Mouse (Mus musculus) midbrain, postnatal 0 days (tissue): ENCODE measurements at regions not wholly inside any gene's neighbourhood (a gene's known extent, or its start where the extent isn't known, plus 50 kb on each side); places are given as distances from the start of the nearest gene placed in this dataset. TPM values are rescaled to one million over a fixed set of nuclear protein-coding genes. Genes with fewer than 3 reads are reported as not detected.

Source experiments
- ATAC-seq: fragments of 200-750 bp; cut with Nextera tagmentation; 2 replicates; pipeline ENCODE4 v1.8.0; 2017; ENCODE audit warnings: moderate number of reproducible peaks, mild to moderate bottlenecking, moderate TSS enrichment, moderate library complexity; ENCODE audit not compliant: low FRiP score
- DNase-seq: peaks from one replicate; pipeline ENCODE4 v3.0.0-alpha.2; 2015; ENCODE audit warnings: low spot score
- H3K27ac ChIP-seq: fragments of 300-500 bp; sonication (generic); 2 replicates; pipeline ENCODE4 v1.5.1; 2014; ENCODE audit warnings: low read depth, mild to moderate bottlenecking, low read length, mixed read lengths
- H3K27me3 ChIP-seq: fragments of 300-500 bp; sonication (generic); 2 replicates; pipeline ENCODE4 v1.6.1; 2014; ENCODE audit warnings: low read length, control low read depth, mixed read lengths; ENCODE audit not compliant: insufficient read depth
- H3K36me3 ChIP-seq: fragments of 300-500 bp; sonication (generic); 2 replicates; pipeline ENCODE4 v1.6.1; 2014; ENCODE audit warnings: low read length, control low read depth, mixed read lengths; ENCODE audit not compliant: insufficient read depth
- H3K4me1 ChIP-seq: fragments of 300-500 bp; sonication (generic); 2 replicates; pipeline ENCODE4 v1.6.1; 2014; ENCODE audit warnings: mild to moderate bottlenecking, control low read depth, antibody characterized with exemption, low read length, mixed read lengths; ENCODE audit not compliant: insufficient read depth
- H3K4me2 ChIP-seq: fragments of 300-500 bp; sonication (generic); 2 replicates; pipeline ENCODE4 v1.6.1; 2014; ENCODE audit warnings: low read depth, mild to moderate bottlenecking, low read length, mixed read lengths; ENCODE audit not compliant: poor library complexity, severe bottlenecking
- H3K4me3 ChIP-seq: fragments of 300-500 bp; sonication (generic); 2 replicates; pipeline ENCODE4 v1.5.1; 2014; ENCODE audit warnings: low read depth, mild to moderate bottlenecking, low read length, moderate library complexity
- H3K9ac ChIP-seq: fragments of 300-500 bp; sonication (generic); replicated peaks from 2 replicates; pipeline ENCODE4 v1.6.1; 2014; ENCODE audit warnings: mild to moderate bottlenecking, low read length, moderate library complexity, mixed read lengths; ENCODE audit not compliant: poor library complexity, severe bottlenecking
- H3K9me3 ChIP-seq: fragments of 300-500 bp; sonication (generic); 2 replicates; pipeline ENCODE4 v1.6.1; 2016; ENCODE audit warnings: low read length, control low read depth
- CTCF ChIP-seq: IDR thresholded peaks from 2 replicates; pipeline ENCODE4 v1.5.1; 2016; ENCODE audit warnings: antibody characterized with exemption, mild to moderate bottlenecking
- microRNA counts: library from miRNA; unstranded; fragments of <30 nt; microRNA quantifications from one replicate; lab custom pipeline; 2015
- microRNA-seq: library from miRNA; unstranded; fragments of <30 nt; microRNA quantifications from one replicate; pipeline ENCODE4, GENCODE M21; 2016; ENCODE audit warnings: borderline number of aligned reads

DNA sequence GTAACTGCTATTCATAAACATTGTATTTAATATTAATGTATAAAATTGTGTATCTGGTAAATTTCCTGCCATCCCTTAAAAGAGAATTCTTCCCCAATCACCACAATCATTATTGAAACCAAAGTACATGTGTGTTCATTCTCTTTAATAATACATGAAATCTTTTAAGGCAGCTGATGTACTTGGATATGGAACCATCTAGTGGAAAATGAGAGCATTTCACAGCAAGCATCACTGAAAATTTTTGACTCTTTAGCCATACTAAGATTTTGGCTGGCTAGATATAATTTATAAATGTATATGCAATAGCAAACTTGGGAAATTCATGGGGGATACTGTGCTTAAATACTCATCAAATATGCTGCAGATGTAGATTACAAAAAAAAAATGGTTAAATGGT lies 467.8 kb upstream of the Ndn start:
- DNase-seq (peak; percentile 4), ATAC-seq (no peak)
- Histone ChIP-seq H3K27me3 (no peaks in the 10 kb centered on the region), H3K4me1 (no peaks in the 10 kb centered on the region), H3K27ac (no peak overlapping the region), H3K9ac (no peak overlapping the region), H3K9me3 (no peaks in the 10 kb centered on the region), H3K4me2 (no peak overlapping the region), H3K36me3 (no peaks in the 10 kb centered on the region), H3K4me3 (no peak overlapping the region)
- TF ChIP-seq CTCF: peak; percentile 64

MicroRNA genes in the stretch of these regions (microRNA counts, 519-probe panel; counts per million panel counts)
- 3,431 counts per million, percentile 74 among the panel's probes with 10 or more counts for microRNA mmu-miR-344 (lab: Ali Mortazavi, UCI)

Small RNA genes in the stretch of these regions (microRNA-seq; reads per million reads assigned to microRNA genes)
- gene Gm22466 (not detected), gene Gm23490 (not detected), gene Gm23873 (4.4 reads per million, percentile 7 among the genes with 10 or more reads in this experiment), gene Gm23917 (not detected), gene Gm23962 (not detected), gene Gm25533 (not detected), gene Mir344 (not detected), gene Mir344b (28.5 reads per million, percentile 31 among the genes with 10 or more reads in this experiment), gene Mir344c (21.8 reads per million, percentile 30 among the genes with 10 or more reads in this experiment), gene Mir344d-1 (not detected), gene Mir344d-2 (not detected), gene Mir344d-3 (2.7 reads per million), gene Mir344e (3.4 reads per million, percentile 2 among the genes with 10 or more reads in this experiment), gene Mir344h-1 (not detected), gene Mir344h-2 (not detected)
